Mouse (Mus musculus) E14TG2a.4 (cell line): ENCODE data around the gene Lamtor2.

Experiments used
- H3K27me3 ChIP-seq: 2 replicates; pipeline ENCODE4 v1.6.1; 2014; ENCODE audit warnings: low read length, control low read depth; ENCODE audit not compliant: insufficient read depth
- H3K36me3 ChIP-seq: 2 replicates; pipeline ENCODE4 v1.6.1; 2014; ENCODE audit warnings: low read length, control low read depth; ENCODE audit not compliant: insufficient read depth
- H3K4me1 ChIP-seq: replicated peaks from 2 replicates; pipeline ENCODE4 v1.6.1; 2014; ENCODE audit warnings: low read depth, low read length, control low read depth
- H3K4me3 ChIP-seq: replicated peaks from 2 replicates; pipeline ENCODE4 v1.5.1; 2014; ENCODE audit warnings: mild to moderate bottlenecking, low read length
- H3K9me3 ChIP-seq: 2 replicates; pipeline ENCODE4 v1.6.1; 2014; ENCODE audit warnings: low read length, control low read depth
- CTCF ChIP-seq: conservative IDR thresholded peaks from 2 replicates; pipeline ENCODE4 v1.5.1; 2014; ENCODE audit warnings: low read length
- NANOG ChIP-seq: IDR thresholded peaks from 2 replicates; pipeline ENCODE4 v1.6.1; 2014; ENCODE audit warnings: borderline replicate concordance, low read length, mixed read lengths
- POU5F1 ChIP-seq: IDR thresholded peaks from 2 replicates; pipeline ENCODE4 v1.6.1; 2014; ENCODE audit warnings: low read length, borderline replicate concordance

Gene Lamtor2

GRCm38 (mm10) chr3:88528646-88529045, 24.2 kb downstream of the Lamtor2 start:
- Histone ChIP-seq H3K4me3 (peak overlapping the region; percentile 92), H3K4me1 (peaks cover 71% of the 10 kb centered on the region), H3K36me3 (peaks cover 59% of the 10 kb centered on the region), H3K9me3 (no peaks in the 10 kb centered on the region), H3K27me3 (no peaks in the 10 kb centered on the region)
- TF ChIP-seq CTCF (no peak), NANOG (no peak), POU5F1 (no peak)

- TF ChIP-seq POU5F1 (no peak), NANOG (no peak), CTCF (no peak)
- H3K36me3 ChIP-seq, result peaks cover 70% of the 10 kb centered on the region
- no peaks in the 10 kb centered on the region for H3K9me3 ChIP-seq
- peak overlapping the region; percentile 62 for H3K4me3 ChIP-seq
- no peaks in the 10 kb centered on the region for H3K27me3 ChIP-seq
- H3K4me1 ChIP-seq, result peaks cover 72% of the 10 kb centered on the region
These were observed 25.3 kb downstream of the Lamtor2 start for GRCm38 (mm10) chr3:88527565-88527964.

DNA sequence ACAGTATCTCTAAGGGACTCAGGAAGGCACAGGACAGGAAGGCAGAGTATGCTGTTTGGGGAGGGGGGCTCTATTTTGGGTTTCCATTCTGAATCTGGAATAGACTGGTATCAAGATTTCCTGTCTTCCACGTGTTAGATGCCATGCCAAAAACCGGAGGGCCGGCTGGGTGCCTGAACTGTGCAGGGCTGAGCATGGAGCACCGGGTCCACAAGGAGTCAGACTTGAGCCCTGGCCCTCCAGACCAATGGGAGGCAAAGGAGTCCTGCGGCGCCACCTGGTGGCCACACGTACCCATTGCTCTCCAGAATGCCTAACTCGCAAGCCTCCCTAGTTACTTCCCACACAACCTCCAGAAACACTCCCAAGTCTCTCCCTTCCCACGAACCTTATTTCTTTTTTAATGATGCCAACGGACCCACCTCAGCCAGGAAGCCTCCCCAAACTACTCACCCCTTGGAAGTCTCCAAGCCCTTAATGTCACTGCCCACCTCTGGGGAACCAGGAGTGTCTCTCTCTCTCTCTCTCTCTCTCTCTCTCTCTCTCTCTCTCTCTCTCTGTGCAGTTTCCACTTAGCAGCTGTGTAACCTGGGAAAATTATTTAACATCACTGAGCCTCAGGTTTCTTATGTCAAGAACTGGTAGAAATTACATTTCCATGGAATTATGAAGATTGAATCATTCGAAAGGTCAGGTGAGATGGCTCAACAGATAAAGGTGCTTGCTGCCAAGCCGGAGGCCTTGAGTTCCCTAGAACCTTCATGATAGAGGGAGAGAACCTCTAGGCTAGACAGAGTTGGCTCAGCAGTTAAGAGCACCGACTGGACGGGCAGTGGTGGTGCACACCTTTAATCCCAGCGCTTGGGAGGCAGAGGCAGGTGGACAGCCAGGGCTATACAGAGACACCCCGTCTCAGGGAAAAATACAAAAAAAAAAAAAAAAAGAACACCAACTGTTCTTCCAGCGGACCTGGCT, 26.4 kb downstream of the Lamtor2 start:
- Histone ChIP-seq H3K4me3 (peak overlapping the region; percentile 18), H3K27me3 (no peaks in the 10 kb centered on the region), H3K36me3 (peaks cover 71% of the 10 kb centered on the region), H3K9me3 (no peaks in the 10 kb centered on the region), H3K4me1 (peaks cover 83% of the 10 kb centered on the region)
- TF ChIP-seq NANOG (no peak), POU5F1 (no peak), CTCF (peak; percentile 86)

DNA sequence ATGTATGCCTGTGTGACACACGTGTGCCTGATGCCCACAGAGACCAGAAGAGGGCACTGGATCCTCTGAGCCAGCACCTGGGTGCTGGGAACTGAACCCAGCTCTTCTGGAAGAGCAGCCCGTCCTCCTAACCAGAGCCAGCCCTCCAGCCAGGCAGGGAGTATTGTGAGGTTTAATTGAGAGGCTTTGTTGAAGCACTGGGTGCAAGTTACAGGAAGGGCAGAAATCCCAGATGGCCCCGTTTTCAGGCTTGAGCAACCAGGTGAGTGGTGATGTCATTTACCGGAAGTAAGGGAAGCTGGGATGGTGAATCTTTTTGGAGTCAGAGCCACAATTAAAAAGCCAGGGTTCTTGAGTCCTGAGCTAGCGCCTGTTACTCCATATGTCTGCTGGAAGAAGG, 27.9 kb downstream of the Lamtor2 start:
- H3K9me3 ChIP-seq, result no peaks in the 10 kb centered on the region
- H3K27me3 ChIP-seq, result no peaks in the 10 kb centered on the region
- H3K36me3 ChIP-seq, result peaks cover 71% of the 10 kb centered on the region
- no peak for TF ChIP-seq CTCF
- no peak for TF ChIP-seq NANOG
- no peak for TF ChIP-seq POU5F1
- no peak overlapping the region for H3K4me3 ChIP-seq
- peaks cover 81% of the 10 kb centered on the region for H3K4me1 ChIP-seq

DNA sequence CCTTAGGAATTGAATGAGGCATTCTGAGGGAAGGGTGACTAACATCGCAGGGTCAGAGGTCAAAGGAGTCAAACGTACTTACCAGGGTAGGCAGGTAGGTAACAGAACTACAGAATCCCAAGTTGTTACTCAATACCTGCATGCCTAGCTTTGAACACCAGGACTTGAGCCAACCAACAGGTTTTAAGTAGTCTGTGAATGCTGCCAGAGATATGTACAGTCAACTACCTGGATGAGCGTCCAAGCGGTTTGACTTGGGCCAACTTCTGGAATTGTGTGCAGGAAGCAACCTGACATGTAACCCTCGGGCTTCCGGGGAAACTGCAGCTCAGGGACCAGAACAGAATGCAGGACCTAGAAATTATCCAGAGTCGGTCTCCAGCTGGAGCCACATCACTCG, 29.8 kb downstream of the Lamtor2 start:
- H3K27me3 ChIP-seq, result no peaks in the 10 kb centered on the region
- H3K4me3 ChIP-seq, result no peak overlapping the region
- TF ChIP-seq NANOG, result no peak
- no peaks in the 10 kb centered on the region for H3K9me3 ChIP-seq
- peaks cover 69% of the 10 kb centered on the region for H3K4me1 ChIP-seq
- H3K36me3 ChIP-seq, result peaks cover 53% of the 10 kb centered on the region

DNA sequence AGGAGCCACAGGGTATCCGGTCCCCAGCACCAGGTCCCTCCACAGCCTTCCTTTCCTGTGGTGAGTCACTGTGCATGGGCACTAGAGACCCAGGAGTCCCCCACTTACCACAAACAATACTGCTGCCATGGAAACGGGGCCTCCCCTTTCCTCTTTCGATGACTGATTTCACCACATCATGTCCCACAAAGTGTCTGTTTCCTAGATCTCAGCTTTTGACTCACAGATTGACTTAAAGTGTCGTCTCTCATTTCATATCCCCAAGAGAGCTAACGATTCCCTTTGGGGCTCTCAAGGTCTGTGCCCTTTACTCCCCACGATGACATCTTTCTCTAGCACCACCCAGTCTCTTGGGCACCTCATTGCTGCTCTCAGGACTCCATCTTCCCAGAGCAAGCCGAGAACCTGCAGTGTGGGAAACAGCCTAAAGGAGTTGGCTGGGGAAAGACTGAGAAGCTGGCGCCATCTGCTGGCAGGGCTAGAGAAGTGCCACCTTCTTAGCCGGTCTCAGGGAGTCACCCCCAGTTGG, 31.0 kb downstream of the Lamtor2 start:
- Histone ChIP-seq H3K27me3 (no peaks in the 10 kb centered on the region), H3K4me3 (no peak overlapping the region), H3K36me3 (peaks cover 42% of the 10 kb centered on the region), H3K9me3 (no peaks in the 10 kb centered on the region), H3K4me1 (peaks cover 58% of the 10 kb centered on the region)
- TF ChIP-seq CTCF (peak; percentile 95), NANOG (no peak), POU5F1 (no peak)

DNA sequence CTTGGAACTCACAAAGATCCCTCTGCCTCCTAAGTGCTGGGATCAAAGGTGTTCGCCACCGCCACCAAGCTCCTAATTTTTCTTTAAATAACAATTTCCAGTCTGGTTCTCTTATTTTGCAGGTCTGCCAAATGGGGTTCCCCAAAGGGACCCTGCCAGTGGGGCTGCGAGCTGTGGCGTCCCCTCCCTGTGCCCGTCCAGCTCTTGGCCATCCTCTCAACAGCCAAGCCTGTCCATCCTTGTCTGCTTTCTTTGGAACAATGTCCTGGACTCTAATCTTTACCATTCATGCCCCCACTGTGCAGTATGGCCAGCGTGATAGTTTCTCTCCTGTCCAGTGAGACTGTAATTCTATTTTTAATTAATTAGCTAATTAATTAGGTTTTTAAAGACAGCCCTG, 31.7 kb downstream of the Lamtor2 start:
- TF ChIP-seq NANOG (no peak), CTCF (no peak), POU5F1 (no peak)
- H3K36me3 ChIP-seq, result peaks cover 36% of the 10 kb centered on the region
- no peaks in the 10 kb centered on the region for H3K9me3 ChIP-seq
- peaks cover 60% of the 10 kb centered on the region for H3K4me1 ChIP-seq
- H3K27me3 ChIP-seq, result 0 out of 2 replicates have a peak, but pooled peaks cover 3% of the 10 kb centered on the region
- no peak overlapping the region for H3K4me3 ChIP-seq

- TF ChIP-seq CTCF, result no peak
- no peak for TF ChIP-seq POU5F1
- no peak for TF ChIP-seq NANOG
- 0 out of 2 replicates have a peak, but pooled peaks cover 3% of the 10 kb centered on the region for H3K27me3 ChIP-seq
These were observed 32.8 kb downstream of the Lamtor2 start for GRCm38 (mm10) chr3:88520078-88520477.

More at GRCm38 (mm10) chr3:88520078-88520477, 32.8 kb downstream of the Lamtor2 start:
- Histone ChIP-seq H3K4me3 (no peak overlapping the region), H3K4me1 (peaks cover 60% of the 10 kb centered on the region), H3K36me3 (peaks cover 26% of the 10 kb centered on the region), H3K9me3 (no peaks in the 10 kb centered on the region)
